Mouse (Mus musculus): Measurements from ENCODE around the gene Gabrq. TPM values are rescaled to one million over a fixed set of nuclear protein-coding genes. Genes with fewer than 3 reads are reported as not detected.

The Gabrq gene
- not detected in 2 replicates for total RNA-seq (2017)

- no peak for ATAC-seq (ENCODE audit: extremely low read depth, insufficient number of reproducible peaks, low FRiP score, poor library complexity, severe bottlenecking)
Observed at GRCm38 (mm10) chrX:72824776-72825588, at the start of gene Gabrq. Gene Gabrq (plus strand): TSS chrX:72825178.

- no peak for ATAC-seq (ENCODE audit: extremely low read depth, insufficient number of reproducible peaks, low FRiP score, poor library complexity, severe bottlenecking)
Observed at GRCm38 (mm10) chrX:72788773-72789557, 36.0 kb upstream of the Gabrq start.

GRCm38 (mm10) chrX:72789558-72789871, 35.5 kb upstream of the Gabrq start:
- no peak for ATAC-seq (ENCODE audit: extremely low read depth, insufficient number of reproducible peaks, low FRiP score, poor library complexity, severe bottlenecking)

GRCm38 (mm10) chrX:72819594-72819993, 5.4 kb upstream of the Gabrq start:
- ATAC-seq (ENCODE audit: extremely low read depth, insufficient number of reproducible peaks, low FRiP score, poor library complexity, severe bottlenecking) = no peak

GRCm38 (mm10) chrX:72823310-72823709, 1.7 kb upstream of the Gabrq start:
- no peak for ATAC-seq (ENCODE audit: extremely low read depth, insufficient number of reproducible peaks, low FRiP score, poor library complexity, severe bottlenecking)

GRCm38 (mm10) chrX:72825589-72825905, 569 bp downstream of the Gabrq start:
- no peak for ATAC-seq (ENCODE audit: extremely low read depth, insufficient number of reproducible peaks, low FRiP score, poor library complexity, severe bottlenecking)

Other genes starting within 250 kb of the Gabrq start
- 0.25 TPM in 1 of 2 replicates, not detected in the other for gene Gabra3, start 168.3 kb upstream of the Gabrq start, total RNA-seq (2017)
- 43.0 and 52.5 TPM in 2 replicates for gene Cetn2, start 93.2 kb downstream of the Gabrq start, total RNA-seq (2017)
- gene Nsdhl, start 93.4 kb downstream of the Gabrq start, total RNA-seq (2017) = 6.9 and 7.9 TPM in 2 replicates
- 0.70 and 1.2 TPM in 2 replicates for gene Zfp185, start 162.2 kb downstream of the Gabrq start, total RNA-seq (2017)
- gene Pnma5, start 211.9 kb downstream of the Gabrq start, total RNA-seq (2017) = not detected in 2 replicates
- gene Pnma3, start 239.6 kb downstream of the Gabrq start, total RNA-seq (2017) = not detected in 2 replicates

Measured in neutrophil, adult 5-6 weeks (primary cell).